Mouse (Mus musculus) bone marrow, adult 2 months (tissue): Measurements from ENCODE around the gene Ncln.

Experiments
- CTCF ChIP-seq: fragments of 200-500 bp; IDR thresholded peaks from 2 replicates; pipeline ENCODE4 v1.5.1; 2011; ENCODE audit warnings: low read length, control low read depth; ENCODE audit not compliant: control insufficient read depth, insufficient read depth
- POLR2A ChIP-seq: fragments of 200-500 bp; IDR thresholded peaks from 2 replicates; pipeline ENCODE4 v1.6.1; 2011; ENCODE audit warnings: low read depth, mild to moderate bottlenecking, control low read depth, low read length, borderline replicate concordance; ENCODE audit not compliant: control insufficient read depth

- TF ChIP-seq CTCF: no peak
- no peak; the same call in 1 of the 2 replicates for TF ChIP-seq POLR2A
Observed at GRCm38 (mm10) chr10:81545161-81545747, 49.1 kb upstream of the Ncln start, which contains the start of gene Gna11.
